Mouse (Mus musculus): ENCODE data around the gene Mif4gd.
A peak's percentile ranks its signal among the peaks of the same experiment; 100 is the strongest.
"Not testable (repeated sequence)": the region's sequence is repeated elsewhere in the genome, so short reads cannot be mapped to it uniquely, and the experiment has no call there.

The Mif4gd gene

GRCm38 (mm10) chr11:115612410-115613137 lies at the start of gene Mif4gd:
Gene Mif4gd (minus strand): TSS chr11:115612969.
- peak; percentile 81 for DNase-seq (ENCODE audit: low read depth, low spot score)

GRCm38 (mm10) chr11:115660376-115660775 lies 47.6 kb upstream of the Mif4gd start:
- no peak for DNase-seq (ENCODE audit: low read depth, low spot score)

GRCm38 (mm10) chr11:115658521-115658920 lies 45.8 kb upstream of the Mif4gd start:
- no peak for DNase-seq (ENCODE audit: low read depth, low spot score)

- DNase-seq (ENCODE audit: low read depth, low spot score): no peak
These were observed 41.4 kb upstream of the Mif4gd start for GRCm38 (mm10) chr11:115654128-115654527.

- no peak for DNase-seq (ENCODE audit: low read depth, low spot score)
These were observed 40.4 kb upstream of the Mif4gd start for GRCm38 (mm10) chr11:115653194-115653593.

- DNase-seq (ENCODE audit: low read depth, low spot score): no peak
These were observed 38.9 kb upstream of the Mif4gd start for GRCm38 (mm10) chr11:115651680-115652079.

GRCm38 (mm10) chr11:115649706-115650105 lies 36.9 kb upstream of the Mif4gd start:
- DNase-seq (ENCODE audit: low read depth, low spot score): no peak

GRCm38 (mm10) chr11:115647459-115647858 lies 34.7 kb upstream of the Mif4gd start:
- DNase-seq (ENCODE audit: low read depth, low spot score): peak; percentile 59

- DNase-seq (ENCODE audit: low read depth, low spot score): no peak
These were observed 33.7 kb upstream of the Mif4gd start for GRCm38 (mm10) chr11:115646439-115646838.

GRCm38 (mm10) chr11:115645498-115645897 lies 32.7 kb upstream of the Mif4gd start:
- DNase-seq (ENCODE audit: low read depth, low spot score): not testable (repeated sequence)

- DNase-seq (ENCODE audit: low read depth, low spot score): no peak
These were observed 31.5 kb upstream of the Mif4gd start for GRCm38 (mm10) chr11:115644308-115644707.

GRCm38 (mm10) chr11:115643265-115643664 lies 30.5 kb upstream of the Mif4gd start:
- DNase-seq (ENCODE audit: low read depth, low spot score): no peak

- no peak for DNase-seq (ENCODE audit: low read depth, low spot score)
These were observed 29.9 kb upstream of the Mif4gd start for GRCm38 (mm10) chr11:115642705-115643104.

- no peak for DNase-seq (ENCODE audit: low read depth, low spot score)
These were observed 28.9 kb upstream of the Mif4gd start for GRCm38 (mm10) chr11:115641664-115642036.

- no peak for DNase-seq (ENCODE audit: low read depth, low spot score)
These were observed 28.4 kb upstream of the Mif4gd start for GRCm38 (mm10) chr11:115640978-115641663.

- DNase-seq (ENCODE audit: low read depth, low spot score): no peak
These were observed 27.6 kb upstream of the Mif4gd start for GRCm38 (mm10) chr11:115640311-115640828.

- no peak for DNase-seq (ENCODE audit: low read depth, low spot score)
These were observed 26.8 kb upstream of the Mif4gd start for GRCm38 (mm10) chr11:115639540-115639939.

GRCm38 (mm10) chr11:115638498-115639409 lies 26.0 kb upstream of the Mif4gd start:
- no peak for DNase-seq (ENCODE audit: low read depth, low spot score)

GRCm38 (mm10) chr11:115636960-115637359 lies 24.2 kb upstream of the Mif4gd start:
- DNase-seq (ENCODE audit: low read depth, low spot score): no peak

- DNase-seq (ENCODE audit: low read depth, low spot score): no peak
These were observed 22.7 kb upstream of the Mif4gd start for GRCm38 (mm10) chr11:115635484-115635883.

- DNase-seq (ENCODE audit: low read depth, low spot score): no peak
These were observed 22.3 kb upstream of the Mif4gd start for GRCm38 (mm10) chr11:115635041-115635440.

GRCm38 (mm10) chr11:115634109-115634508 lies 21.3 kb upstream of the Mif4gd start:
- DNase-seq (ENCODE audit: low read depth, low spot score): no peak
